Mouse (Mus musculus) thymus, postnatal 0 days (tissue): ENCODE measurements around the gene Rragd. TPM values are rescaled to one million over a fixed set of nuclear protein-coding genes. Genes with fewer than 3 reads are reported as not detected.
"Not testable (repeated sequence)": the region's sequence is repeated elsewhere in the genome, so short reads cannot be mapped to it uniquely, and the experiment has no call there.

ENCODE experiments used
- DNase-seq: peaks from one replicate; pipeline ENCODE4 v3.0.0-alpha.2; 2015; ENCODE audit warnings: low spot score
- polyA plus RNA-seq: library from polyadenylated mRNA; unstranded; fragments of >200 nt; fragmentation: Nextera tagmentation; extraction: Ambion mirVana; gene quantifications from 2 replicates; pipeline ENCODE4 v1.2.1, GENCODE M21; 2015

Gene Rragd
- polyA plus RNA-seq: 10.1 and 12.5 TPM in 2 replicates

DNA sequence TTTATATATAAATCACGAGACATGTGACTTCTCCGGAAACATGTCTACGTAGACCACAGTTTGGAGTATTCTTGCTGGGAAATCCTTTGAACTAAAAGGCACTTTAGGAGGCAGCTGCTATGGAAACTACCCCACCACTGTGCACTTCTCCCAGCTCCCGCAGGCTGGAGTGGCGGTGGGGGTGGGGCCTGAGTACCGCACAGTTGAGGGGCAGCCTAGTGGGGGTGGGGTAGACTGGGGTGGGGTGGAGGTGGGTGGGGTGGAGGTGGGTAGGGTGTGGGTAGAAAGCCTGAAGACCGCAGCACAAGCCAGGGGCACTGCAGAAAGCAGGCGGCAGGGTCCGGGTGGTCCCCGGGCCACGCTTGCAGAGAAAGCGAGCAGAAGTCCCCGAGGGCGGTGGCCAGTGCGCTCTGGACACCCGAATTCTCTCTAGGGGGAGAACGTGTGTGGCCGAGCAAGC lies at the start of gene Rragd:
Rragd (plus strand) TSS at position 322 of the 460 bp plus-strand sequence.
- DNase-seq: peak; percentile 55

DNA sequence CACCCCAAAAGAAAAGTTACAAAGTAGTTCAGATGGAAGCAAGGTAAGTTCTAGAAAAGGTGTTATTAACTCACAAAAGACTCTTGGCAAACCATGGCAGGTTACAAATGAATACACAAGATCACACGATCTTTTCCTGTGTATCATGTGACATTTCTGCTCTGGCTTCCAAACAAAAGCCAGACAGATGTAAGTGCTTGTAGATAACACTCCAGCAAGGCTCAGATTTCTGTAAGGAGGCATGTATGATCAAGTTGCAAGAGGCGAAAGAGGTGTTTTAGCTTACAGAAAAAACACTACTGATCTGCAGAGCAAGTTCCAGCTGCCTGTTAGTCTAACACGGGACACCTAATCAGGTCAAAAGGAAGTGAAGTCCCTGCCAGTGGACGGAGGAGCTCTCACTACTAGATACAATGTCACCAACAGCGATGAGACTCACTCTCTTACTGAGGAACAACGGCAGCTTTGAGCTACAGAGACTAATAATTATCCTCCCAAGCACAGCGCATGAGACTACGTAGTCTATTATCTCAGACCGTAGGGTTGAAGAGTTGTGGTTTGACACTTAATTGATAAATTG lies 46.0 kb upstream of the Rragd start:
- DNase-seq: no peak

DNA sequence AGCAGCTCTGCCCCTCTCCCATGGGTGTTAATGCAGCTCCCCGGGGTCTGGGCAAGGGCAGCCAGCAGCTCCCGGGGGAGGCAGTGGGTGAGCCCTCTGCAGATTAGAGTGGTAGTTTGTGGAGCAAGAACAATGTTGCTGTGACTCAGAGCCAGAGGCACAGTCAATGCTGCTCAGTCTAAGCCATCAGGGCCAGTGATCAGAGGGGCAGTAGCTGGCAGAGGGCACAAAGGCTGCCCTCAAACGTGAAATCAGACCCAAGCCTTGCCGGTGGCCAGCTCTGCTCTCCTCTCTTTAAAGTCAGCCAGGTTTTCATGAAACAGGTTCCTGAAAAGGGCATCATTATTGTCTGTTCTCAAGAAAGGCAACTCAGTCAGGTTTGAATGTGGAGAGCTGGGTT lies 43.3 kb upstream of the Rragd start:
- DNase-seq: no peak

DNA sequence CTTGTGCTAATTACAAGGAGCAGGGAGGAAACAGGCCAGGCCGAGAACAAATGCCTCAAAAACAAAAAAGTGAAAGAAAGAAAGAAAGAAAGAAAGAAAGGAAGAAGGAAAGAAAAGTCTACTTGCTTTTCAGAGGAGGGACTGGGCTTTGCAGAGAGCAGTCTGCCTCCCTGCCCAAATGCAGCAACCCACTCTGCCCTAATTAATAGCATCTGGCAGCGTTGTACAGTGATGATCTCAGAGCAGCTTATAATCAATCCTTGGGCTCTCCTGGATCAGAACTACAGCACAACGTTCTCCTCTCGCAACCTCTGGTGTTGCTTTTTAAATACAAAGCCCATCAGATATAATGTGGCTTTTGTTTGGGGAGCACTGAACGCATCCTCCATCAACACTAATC lies 42.9 kb upstream of the Rragd start:
- DNase-seq: no peak

- DNase-seq: no peak
Measured at GRCm38 (mm10) chr4:32940984-32941383, 41.9 kb upstream of the Rragd start.

DNA sequence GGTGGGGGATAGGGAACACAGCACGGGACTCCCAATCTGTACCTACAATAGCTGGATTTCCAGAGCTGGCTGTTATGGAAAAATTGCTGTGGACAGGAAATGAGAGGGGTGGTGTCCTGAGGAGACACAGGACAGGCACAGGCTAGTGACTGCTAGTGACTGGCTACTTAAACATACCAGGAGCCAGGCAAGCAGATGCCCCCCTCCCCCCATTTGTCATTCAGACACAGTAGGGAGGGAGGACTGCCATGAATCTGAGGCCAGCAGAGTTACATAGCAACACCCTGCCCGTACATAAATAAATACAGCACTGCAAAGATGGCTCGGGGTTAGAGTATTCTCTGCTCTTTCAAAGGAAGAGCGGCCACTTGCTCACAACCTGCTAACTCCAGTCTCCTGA lies 35.2 kb upstream of the Rragd start:
- DNase-seq: no peak

GRCm38 (mm10) chr4:32948696-32949095 lies 34.1 kb upstream of the Rragd start:
- no peak for DNase-seq

- DNase-seq: peak; percentile 88
Measured at GRCm38 (mm10) chr4:32950356-32951034, 32.3 kb upstream of the Rragd start, which contains the start of gene Ankrd6. TSS of gene Ankrd6 (minus strand) at chr4:32950841.

- DNase-seq: peak; percentile 53
Measured at GRCm38 (mm10) chr4:32951035-32951940, 31.5 kb upstream of the Rragd start.

DNA sequence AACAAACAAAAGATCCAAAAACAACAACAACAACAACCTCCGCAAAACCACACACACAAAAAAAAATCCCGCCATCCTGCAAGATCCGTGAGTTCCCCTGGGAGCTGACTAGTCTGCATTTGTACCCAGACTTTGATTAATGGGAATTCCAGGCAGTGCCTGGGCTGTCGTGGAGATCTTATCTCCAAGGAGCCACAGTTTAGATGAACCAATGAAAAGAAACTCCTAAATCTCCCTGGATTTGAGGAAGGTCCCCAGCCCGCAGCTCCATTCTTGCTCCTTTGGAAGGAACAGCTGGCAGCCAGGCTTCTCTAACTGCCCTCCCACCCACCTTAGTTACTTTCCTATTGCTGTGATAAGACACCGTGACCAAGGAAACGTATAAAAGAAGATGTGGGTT lies 30.2 kb upstream of the Rragd start:
- DNase-seq: no peak

DNA sequence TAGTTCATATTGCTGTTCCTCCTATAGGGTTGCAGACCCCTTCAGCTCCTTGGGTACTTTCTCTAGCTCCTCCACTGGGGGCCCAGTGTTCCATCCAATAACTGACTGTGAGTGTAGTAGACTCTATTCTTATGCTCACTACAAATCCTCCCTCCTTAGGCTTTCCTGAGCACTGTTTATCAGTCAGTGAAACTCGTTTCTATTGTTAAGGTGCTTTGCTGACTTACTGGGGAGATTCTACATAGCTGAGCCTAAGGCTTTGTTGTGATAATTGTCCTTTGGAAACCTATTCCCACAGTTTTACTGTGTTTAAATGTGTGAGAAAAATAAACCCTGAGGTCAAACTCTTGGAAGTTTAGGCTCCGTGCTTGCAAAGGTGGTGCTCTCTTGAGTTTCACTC lies 26.4 kb upstream of the Rragd start:
- DNase-seq: no peak

DNA sequence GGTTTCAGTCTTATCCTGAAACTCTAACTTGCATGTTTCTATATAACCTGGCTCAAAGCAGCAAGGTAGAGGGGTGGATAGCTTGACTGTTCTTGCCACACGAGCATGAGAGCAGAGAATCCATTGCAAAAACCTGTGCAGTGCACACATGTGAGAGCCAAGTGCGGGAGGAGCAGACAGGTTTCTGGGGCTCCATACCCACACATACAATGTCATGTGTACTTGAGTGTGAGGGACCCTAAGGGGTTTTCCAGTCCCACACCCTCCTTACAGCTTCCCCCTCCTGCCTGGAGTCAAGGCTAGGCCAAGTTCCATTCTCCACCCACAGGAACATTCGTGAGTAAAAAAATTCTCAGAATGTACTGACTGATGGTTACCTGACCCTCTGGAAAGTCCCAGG lies 21.4 kb upstream of the Rragd start:
- DNase-seq: no peak

- not testable (repeated sequence) for DNase-seq
Measured at GRCm38 (mm10) chr4:32964619-32965018, 18.2 kb upstream of the Rragd start.

- no peak for DNase-seq
Measured at GRCm38 (mm10) chr4:32977331-32977730, 5.5 kb upstream of the Rragd start.

GRCm38 (mm10) chr4:32980061-32980460 lies 2.8 kb upstream of the Rragd start:
- no peak for DNase-seq

GRCm38 (mm10) chr4:32981617-32982016 lies 1.2 kb upstream of the Rragd start:
- no peak for DNase-seq

- DNase-seq: peak; percentile 21
Measured at GRCm38 (mm10) chr4:32982041-32982715, 659 bp upstream of the Rragd start.

DNA sequence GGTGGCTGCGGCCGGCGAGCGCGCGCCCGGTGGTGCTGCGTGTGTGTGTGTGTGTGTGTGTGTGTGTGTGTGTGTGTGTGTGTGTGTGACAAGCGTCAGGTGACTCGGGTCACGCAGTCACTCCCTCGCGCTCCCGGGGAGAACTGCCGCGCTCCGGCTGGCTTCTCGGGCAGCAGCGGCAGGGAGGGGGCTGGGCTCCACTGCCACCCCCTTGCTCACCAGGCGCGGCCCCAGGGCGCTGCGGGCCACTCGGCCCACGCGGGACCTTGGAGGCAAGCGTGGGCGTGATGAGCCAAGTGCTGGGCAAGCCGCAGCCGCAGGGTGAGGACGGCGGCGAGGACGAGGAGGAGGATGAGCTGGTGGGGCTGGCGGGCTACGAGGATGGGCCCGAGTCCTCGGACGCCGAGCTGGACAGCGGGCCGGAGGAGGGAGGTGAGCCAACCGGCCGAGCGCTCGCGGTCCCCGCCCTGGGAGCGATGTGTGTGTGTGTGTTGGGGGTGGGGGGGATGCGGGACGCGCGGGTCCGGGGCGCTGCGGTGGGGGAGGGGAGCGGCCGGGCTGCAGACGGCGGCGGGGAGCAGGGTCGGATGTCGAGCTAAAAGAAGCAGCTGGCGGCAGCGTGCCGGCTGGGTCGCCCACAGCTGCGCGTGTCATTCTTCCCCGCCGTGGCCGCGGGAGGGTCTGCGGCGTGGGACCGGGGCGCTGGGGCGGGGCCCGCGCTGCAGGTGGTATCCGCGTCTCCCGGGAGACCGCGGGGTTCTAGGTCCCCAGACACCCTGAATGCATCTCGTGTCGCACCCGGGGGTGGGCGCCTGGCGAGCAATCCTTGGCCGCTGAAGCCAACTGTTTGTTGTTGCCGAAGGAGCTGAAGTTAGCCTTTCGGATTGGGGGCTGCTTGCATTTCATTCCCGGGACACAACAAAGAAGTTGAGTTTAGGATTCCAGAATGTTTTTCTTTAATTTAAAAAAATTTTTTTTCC lies 629 bp downstream of the Rragd start:
- DNase-seq: peak; percentile 81

- peak; percentile 38 for DNase-seq
Measured at GRCm38 (mm10) chr4:32984242-32984641, 1.4 kb downstream of the Rragd start.
